Mouse (Mus musculus): Measurements from ENCODE around the gene Fam83f. TPM values are rescaled to one million over a fixed set of nuclear protein-coding genes. Genes with fewer than 3 reads are reported as not detected.
A peak's percentile ranks its signal among the peaks of the same experiment; 100 is the strongest.

Gene Fam83f
- total and polyA plus RNA-seq, 3 experiments, result 0.21 TPM; not detected in 2

GRCm38 (mm10) chr15:80674700-80675099 is 3.1 kb downstream of the Fam83f start:
- Histone ChIP-seq H3K27ac (no peak overlapping the region), H3K27me3 (ENCODE audit: control insufficient read depth, insufficient read depth, low read length) (peaks cover 4% of the 10 kb centered on the region), H3K4me1 (ENCODE audit: control insufficient read depth, insufficient read depth, low read length) (peaks cover 2% of the 10 kb centered on the region; the same call in 1 of the 2 replicates), H3K9ac (ENCODE audit: low read depth, low read length) (no peak overlapping the region), H3K36me3 (ENCODE audit: control insufficient read depth, insufficient read depth, low read length) (no peaks in the 10 kb centered on the region), H3K79me2 (replicated peaks; ENCODE audit: control insufficient read depth, insufficient read depth, low read length) (no peaks in the 10 kb centered on the region), H3K4me3 (no peak overlapping the region)
- no peak for DNase-seq
- intact Hi-C loops (cut with DNase I), result no loop called here
- no peak for TF ChIP-seq CTCF (IDR thresholded peaks at IDR 0.05)
- TF ChIP-seq EP300 (IDR thresholded peaks at IDR 0.05; ENCODE audit: insufficient read depth, low read depth, low read length), result no peak
- no peak for TF ChIP-seq POLR2A (IDR thresholded peaks at IDR 0.05; ENCODE audit: insufficient read depth, low read depth, low read length)
- 81% methylated on average over 6 of the region's 6 CpGs for WGBS

- intact Hi-C loops (cut with DNase I), result no loop called here
- Histone ChIP-seq H3K36me3 (ENCODE audit: control insufficient read depth, insufficient read depth, low read length) (no peaks in the 10 kb centered on the region), H3K9ac (ENCODE audit: low read depth, low read length) (no peak overlapping the region), H3K79me2 (replicated peaks; ENCODE audit: control insufficient read depth, insufficient read depth, low read length) (no peaks in the 10 kb centered on the region), H3K27me3 (ENCODE audit: control insufficient read depth, insufficient read depth, low read length) (no peaks in the 10 kb centered on the region), H3K27ac (no peak overlapping the region), H3K4me3 (no peak overlapping the region), H3K4me1 (ENCODE audit: control insufficient read depth, insufficient read depth, low read length) (peaks cover 4% of the 10 kb centered on the region; the same call in 1 of the 2 replicates)
- 26% methylated on average over 8 of the region's 8 CpGs for WGBS
- peak in 1 of 2 experiments; percentile 25 for DNase-seq
- TF ChIP-seq EP300 (IDR thresholded peaks at IDR 0.05; ENCODE audit: insufficient read depth, low read depth, low read length) (no peak), POLR2A (IDR thresholded peaks at IDR 0.05; ENCODE audit: insufficient read depth, low read depth, low read length) (no peak), CTCF (IDR thresholded peaks at IDR 0.05) (no peak)
Observed at GRCm38 (mm10) chr15:80679515-80680215, 8.0 kb downstream of the Fam83f start.

GRCm38 (mm10) chr15:80680347-80681030 is 8.8 kb downstream of the Fam83f start:
- Histone ChIP-seq H3K27me3 (ENCODE audit: control insufficient read depth, insufficient read depth, low read length) (no peaks in the 10 kb centered on the region), H3K4me1 (ENCODE audit: control insufficient read depth, insufficient read depth, low read length) (peaks cover 4% of the 10 kb centered on the region; the same call in 1 of the 2 replicates), H3K79me2 (replicated peaks; ENCODE audit: control insufficient read depth, insufficient read depth, low read length) (no peaks in the 10 kb centered on the region), H3K36me3 (ENCODE audit: control insufficient read depth, insufficient read depth, low read length) (no peaks in the 10 kb centered on the region), H3K27ac (no peak overlapping the region), H3K4me3 (no peak overlapping the region), H3K9ac (ENCODE audit: low read depth, low read length) (no peak overlapping the region)
- TF ChIP-seq POLR2A (IDR thresholded peaks at IDR 0.05; ENCODE audit: insufficient read depth, low read depth, low read length), result no peak
- no peak for TF ChIP-seq EP300 (IDR thresholded peaks at IDR 0.05; ENCODE audit: insufficient read depth, low read depth, low read length)
- no peak for TF ChIP-seq CTCF (IDR thresholded peaks at IDR 0.05)
- DNase-seq, result no peak
- intact Hi-C loops (cut with DNase I), result no loop called here
- WGBS, result 50% methylated on average over 7 of the region's 7 CpGs

- WGBS, result 70% methylated on average over 4 of the region's 4 CpGs
- Histone ChIP-seq H3K9ac (ENCODE audit: low read depth, low read length) (no peak overlapping the region), H3K4me1 (ENCODE audit: control insufficient read depth, insufficient read depth, low read length) (peaks cover 4% of the 10 kb centered on the region; the same call in 1 of the 2 replicates), H3K27me3 (ENCODE audit: control insufficient read depth, insufficient read depth, low read length) (no peaks in the 10 kb centered on the region), H3K36me3 (ENCODE audit: control insufficient read depth, insufficient read depth, low read length) (no peaks in the 10 kb centered on the region), H3K79me2 (replicated peaks; ENCODE audit: control insufficient read depth, insufficient read depth, low read length) (no peaks in the 10 kb centered on the region), H3K27ac (no peak overlapping the region), H3K4me3 (no peak overlapping the region)
- DNase-seq, result peak in 1 of 2 experiments; percentile 23
- TF ChIP-seq CTCF (IDR thresholded peaks at IDR 0.05), result no peak
- TF ChIP-seq EP300 (IDR thresholded peaks at IDR 0.05; ENCODE audit: insufficient read depth, low read depth, low read length), result no peak
- TF ChIP-seq POLR2A (IDR thresholded peaks at IDR 0.05; ENCODE audit: insufficient read depth, low read depth, low read length), result no peak
- intact Hi-C loops (cut with DNase I), result no loop called here
Observed at GRCm38 (mm10) chr15:80681466-80681881, 9.8 kb downstream of the Fam83f start.

- Histone ChIP-seq H3K79me2 (replicated peaks; ENCODE audit: control insufficient read depth, insufficient read depth, low read length) (no peaks in the 10 kb centered on the region), H3K9ac (ENCODE audit: low read depth, low read length) (no peak overlapping the region), H3K4me3 (no peak overlapping the region), H3K36me3 (ENCODE audit: control insufficient read depth, insufficient read depth, low read length) (no peaks in the 10 kb centered on the region), H3K4me1 (ENCODE audit: control insufficient read depth, insufficient read depth, low read length) (peaks cover 4% of the 10 kb centered on the region; the same call in 1 of the 2 replicates), H3K27me3 (ENCODE audit: control insufficient read depth, insufficient read depth, low read length) (no peaks in the 10 kb centered on the region), H3K27ac (no peak overlapping the region)
- 84% methylated on average over 8 of the region's 8 CpGs for WGBS
- intact Hi-C loops (cut with DNase I), result no loop called here
- no peak for DNase-seq
- no peak for TF ChIP-seq POLR2A (IDR thresholded peaks at IDR 0.05; ENCODE audit: insufficient read depth, low read depth, low read length)
- no peak for TF ChIP-seq EP300 (IDR thresholded peaks at IDR 0.05; ENCODE audit: insufficient read depth, low read depth, low read length)
- no peak for TF ChIP-seq CTCF (IDR thresholded peaks at IDR 0.05)
Observed at GRCm38 (mm10) chr15:80682343-80682742, 10.7 kb downstream of the Fam83f start.

GRCm38 (mm10) chr15:80683151-80683550 is 11.5 kb downstream of the Fam83f start:
- 87% methylated on average over 6 of the region's 6 CpGs for WGBS
- Histone ChIP-seq H3K36me3 (ENCODE audit: control insufficient read depth, insufficient read depth, low read length) (no peaks in the 10 kb centered on the region), H3K79me2 (replicated peaks; ENCODE audit: control insufficient read depth, insufficient read depth, low read length) (no peaks in the 10 kb centered on the region), H3K9ac (ENCODE audit: low read depth, low read length) (no peak overlapping the region), H3K27ac (no peak overlapping the region), H3K27me3 (ENCODE audit: control insufficient read depth, insufficient read depth, low read length) (no peaks in the 10 kb centered on the region), H3K4me3 (no peak overlapping the region), H3K4me1 (ENCODE audit: control insufficient read depth, insufficient read depth, low read length) (peaks cover 4% of the 10 kb centered on the region; the same call in 1 of the 2 replicates)
- DNase-seq, result no peak
- TF ChIP-seq CTCF (IDR thresholded peaks at IDR 0.05) (no peak), POLR2A (IDR thresholded peaks at IDR 0.05; ENCODE audit: insufficient read depth, low read depth, low read length) (no peak), EP300 (IDR thresholded peaks at IDR 0.05; ENCODE audit: insufficient read depth, low read depth, low read length) (no peak)
- intact Hi-C loops (cut with DNase I), result no loop called here
